Mouse (Mus musculus) hindbrain, embryonic 12.5 days (tissue): ENCODE results near the gene Magi2. TPM values are rescaled to one million over a fixed set of nuclear protein-coding genes. Genes with fewer than 3 reads are reported as not detected.
A peak's percentile ranks its signal among the peaks of the same experiment; 100 is the strongest.

Experiments
- ATAC-seq: fragments of 200-750 bp; cut with Nextera tagmentation; 2 replicates; pipeline ENCODE4 v1.8.0; 2017; ENCODE audit warnings: moderate TSS enrichment; ENCODE audit not compliant: low FRiP score
- H3K27ac ChIP-seq: fragments of 300-500 bp; sonication (generic); 2 replicates; pipeline ENCODE4 v1.5.1; 2016; ENCODE audit warnings: mild to moderate bottlenecking
- H3K27me3 ChIP-seq: fragments of 300-500 bp; sonication (generic); 2 replicates; pipeline ENCODE4 v1.6.1; 2016; ENCODE audit warnings: mild to moderate bottlenecking
- H3K36me3 ChIP-seq: fragments of 300-500 bp; sonication (generic); 2 replicates; pipeline ENCODE4 v1.6.1; 2016; ENCODE audit warnings: mild to moderate bottlenecking
- H3K4me1 ChIP-seq: fragments of 300-500 bp; sonication (generic); 2 replicates; pipeline ENCODE4 v1.6.1; 2016
- H3K4me2 ChIP-seq: fragments of 300-500 bp; sonication (generic); replicated peaks from 2 replicates; pipeline ENCODE4 v1.6.1; 2016; ENCODE audit warnings: mild to moderate bottlenecking
- H3K4me3 ChIP-seq: fragments of 300-500 bp; sonication (generic); 2 replicates; pipeline ENCODE4 v1.5.1; 2016; ENCODE audit warnings: mild to moderate bottlenecking
- H3K9ac ChIP-seq: fragments of 300-500 bp; sonication (generic); 2 replicates; pipeline ENCODE4 v1.6.1; 2016; ENCODE audit warnings: mild to moderate bottlenecking, moderate library complexity
- H3K9me3 ChIP-seq: fragments of 300-500 bp; sonication (generic); replicated peaks from 2 replicates; pipeline ENCODE4 v1.6.1; 2016; ENCODE audit warnings: mild to moderate bottlenecking
- WGBS: fragments of 180-500 bp; shearing (Covaris S2); methylation state at CpG from one replicate; pipeline ENCODE4 v1.1.7; 2016; 5-methylcytosine and 5-hydroxymethylcytosine counted together
- polyA plus RNA-seq: library from polyadenylated mRNA; unstranded; fragments of >200 nt; fragmentation: Nextera tagmentation; extraction: Ambion mirVana; gene quantifications from 2 replicates; pipeline ENCODE4 v1.2.1, GENCODE M21; 2016

Gene Magi2
- polyA plus RNA-seq = 16.6 and 18.5 TPM in 2 replicates

GRCm38 (mm10) chr5:19226866-19227243, at the start of gene Magi2:
TSS of gene Magi2 (plus strand) at chr5:19227036.
- Histone ChIP-seq H3K9me3 (no peaks in the 10 kb centered on the region), H3K4me2 (peak within 1 kb of the TSS; percentile 93), H3K4me1 (peaks cover 16% of the 10 kb centered on the region; the same call in 1 of the 2 replicates), H3K27ac (peak within 1 kb of the TSS; percentile 55), H3K9ac (peak within 1 kb of the TSS; percentile 70), H3K4me3 (peak within 1 kb of the TSS; percentile 72), H3K36me3 (no peaks in the 10 kb centered on the region), H3K27me3 (no peaks in the 10 kb centered on the region)
- WGBS = 1% methylated on average over 20 of the region's 26 CpGs
- ATAC-seq = no peak

- no peak overlapping the region for H3K27ac ChIP-seq
- H3K27me3 ChIP-seq = no peaks in the 10 kb centered on the region
- ATAC-seq = no peak
- H3K36me3 ChIP-seq = no peaks in the 10 kb centered on the region
- H3K4me2 ChIP-seq = no peak overlapping the region
- no peaks in the 10 kb centered on the region for H3K4me1 ChIP-seq
- no peak overlapping the region for H3K9ac ChIP-seq
- H3K4me3 ChIP-seq = no peak overlapping the region
- no peaks in the 10 kb centered on the region for H3K9me3 ChIP-seq
- 75% methylated on average over 6 of the region's 6 CpGs for WGBS
These were observed 48.2 kb upstream of the Magi2 start for GRCm38 (mm10) chr5:19178594-19178993.

GRCm38 (mm10) chr5:19186175-19186574, 40.7 kb upstream of the Magi2 start:
- H3K4me3 ChIP-seq = no peak overlapping the region
- WGBS = 92% methylated on average over 2 of the region's 2 CpGs
- no peak overlapping the region for H3K27ac ChIP-seq
- no peak overlapping the region for H3K9ac ChIP-seq
- H3K27me3 ChIP-seq = no peaks in the 10 kb centered on the region
- H3K9me3 ChIP-seq = no peaks in the 10 kb centered on the region
- no peaks in the 10 kb centered on the region for H3K4me1 ChIP-seq
- H3K4me2 ChIP-seq = no peak overlapping the region
- H3K36me3 ChIP-seq = no peaks in the 10 kb centered on the region
- ATAC-seq = no peak

- H3K4me3 ChIP-seq = no peak overlapping the region
- H3K36me3 ChIP-seq = no peaks in the 10 kb centered on the region
- no peak for ATAC-seq
- H3K27me3 ChIP-seq = no peaks in the 10 kb centered on the region
- H3K9ac ChIP-seq = no peak overlapping the region
- H3K9me3 ChIP-seq = no peaks in the 10 kb centered on the region
- H3K4me1 ChIP-seq = no peaks in the 10 kb centered on the region
- H3K27ac ChIP-seq = no peak overlapping the region
- 91% methylated on average over 3 of the region's 3 CpGs for WGBS
- H3K4me2 ChIP-seq = no peak overlapping the region
These were observed 15.2 kb upstream of the Magi2 start for GRCm38 (mm10) chr5:19211665-19212064.

GRCm38 (mm10) chr5:19226144-19226865, 531 bp upstream of the Magi2 start:
- Histone ChIP-seq H3K27ac (peak overlapping the region; percentile 55), H3K36me3 (no peaks in the 10 kb centered on the region), H3K4me2 (peak overlapping the region; percentile 93), H3K9ac (peak overlapping the region; percentile 70), H3K9me3 (no peaks in the 10 kb centered on the region), H3K4me3 (peak overlapping the region; percentile 72), H3K4me1 (peaks cover 16% of the 10 kb centered on the region; the same call in 1 of the 2 replicates), H3K27me3 (no peaks in the 10 kb centered on the region)
- ATAC-seq = peak; percentile 96
- WGBS = under 1% methylated on average over 46 of the region's 51 CpGs

GRCm38 (mm10) chr5:19227281-19227680, 445 bp downstream of the Magi2 start:
- Histone ChIP-seq H3K27ac (peak overlapping the region; percentile 55; the same call in 1 of the 2 replicates), H3K27me3 (no peaks in the 10 kb centered on the region), H3K36me3 (no peaks in the 10 kb centered on the region), H3K9me3 (no peaks in the 10 kb centered on the region), H3K4me1 (peaks cover 16% of the 10 kb centered on the region; the same call in 1 of the 2 replicates), H3K9ac (peak overlapping the region; percentile 70), H3K4me2 (peak overlapping the region; percentile 93), H3K4me3 (peak overlapping the region; percentile 72)
- 0% methylated on average over 21 of the region's 21 CpGs for WGBS
- ATAC-seq = peak; percentile 20

GRCm38 (mm10) chr5:19227791-19228331, 1.0 kb downstream of the Magi2 start:
- H3K4me1 ChIP-seq = peaks cover 16% of the 10 kb centered on the region; the same call in 1 of the 2 replicates
- peak overlapping the region; percentile 72 for H3K4me3 ChIP-seq
- peak; percentile 14; the same call in 1 of the 2 replicates for ATAC-seq
- 2% methylated on average over 14 of the region's 14 CpGs for WGBS
- no peaks in the 10 kb centered on the region for H3K36me3 ChIP-seq
- H3K27me3 ChIP-seq = no peaks in the 10 kb centered on the region
- no peak overlapping the region for H3K27ac ChIP-seq
- H3K9ac ChIP-seq = peak overlapping the region; percentile 70
- H3K4me2 ChIP-seq = peak overlapping the region; percentile 93
- H3K9me3 ChIP-seq = no peaks in the 10 kb centered on the region

- Histone ChIP-seq H3K4me2 (no peak overlapping the region), H3K9me3 (no peaks in the 10 kb centered on the region), H3K4me3 (no peak overlapping the region), H3K9ac (no peak overlapping the region), H3K27me3 (no peaks in the 10 kb centered on the region), H3K27ac (no peak overlapping the region), H3K4me1 (no peaks in the 10 kb centered on the region), H3K36me3 (no peaks in the 10 kb centered on the region)
- no peak for ATAC-seq
These were observed 15.0 kb downstream of the Magi2 start for GRCm38 (mm10) chr5:19241797-19242196.

- Histone ChIP-seq H3K9me3 (no peaks in the 10 kb centered on the region), H3K27me3 (no peaks in the 10 kb centered on the region), H3K4me2 (no peak overlapping the region), H3K9ac (no peak overlapping the region), H3K36me3 (no peaks in the 10 kb centered on the region), H3K4me1 (no peaks in the 10 kb centered on the region), H3K27ac (no peak overlapping the region), H3K4me3 (no peak overlapping the region)
- 72% methylated on average over 2 of the region's 2 CpGs for WGBS
- ATAC-seq = no peak
These were observed 19.6 kb downstream of the Magi2 start for GRCm38 (mm10) chr5:19246426-19246825.

- H3K27me3 ChIP-seq = no peaks in the 10 kb centered on the region
- H3K9me3 ChIP-seq = no peaks in the 10 kb centered on the region
- H3K9ac ChIP-seq = no peak overlapping the region
- H3K4me2 ChIP-seq = no peak overlapping the region
- H3K27ac ChIP-seq = no peak overlapping the region
- no peaks in the 10 kb centered on the region for H3K4me1 ChIP-seq
- 69% methylated on average over 3 of the region's 3 CpGs for WGBS
- H3K36me3 ChIP-seq = no peaks in the 10 kb centered on the region
- H3K4me3 ChIP-seq = no peak overlapping the region
- ATAC-seq = no peak
These were observed 20.4 kb downstream of the Magi2 start for GRCm38 (mm10) chr5:19247266-19247665.

- WGBS = 51% methylated on average over 5 of the region's 5 CpGs
- H3K4me1 ChIP-seq = no peaks in the 10 kb centered on the region
- no peak overlapping the region for H3K27ac ChIP-seq
- H3K9ac ChIP-seq = no peak overlapping the region
- no peak for ATAC-seq
- no peak overlapping the region for H3K4me3 ChIP-seq
- H3K27me3 ChIP-seq = no peaks in the 10 kb centered on the region
- H3K9me3 ChIP-seq = no peaks in the 10 kb centered on the region
- no peaks in the 10 kb centered on the region for H3K36me3 ChIP-seq
- H3K4me2 ChIP-seq = no peak overlapping the region
These were observed 36.0 kb downstream of the Magi2 start for GRCm38 (mm10) chr5:19262816-19263215.

- Histone ChIP-seq H3K4me2 (no peak overlapping the region), H3K27me3 (no peaks in the 10 kb centered on the region), H3K36me3 (no peaks in the 10 kb centered on the region), H3K27ac (no peak overlapping the region), H3K9me3 (no peaks in the 10 kb centered on the region), H3K4me3 (no peak overlapping the region), H3K9ac (no peak overlapping the region), H3K4me1 (no peaks in the 10 kb centered on the region)
- ATAC-seq = no peak
- 72% methylated on average over 2 of the region's 2 CpGs for WGBS
These were observed 37.8 kb downstream of the Magi2 start for GRCm38 (mm10) chr5:19264627-19265026.

GRCm38 (mm10) chr5:19292581-19292980, 65.7 kb downstream of the Magi2 start:
- Histone ChIP-seq H3K27me3 (no peaks in the 10 kb centered on the region), H3K9me3 (no peaks in the 10 kb centered on the region), H3K4me1 (no peaks in the 10 kb centered on the region), H3K36me3 (no peaks in the 10 kb centered on the region), H3K4me2 (no peak overlapping the region), H3K9ac (no peak overlapping the region), H3K27ac (no peak overlapping the region), H3K4me3 (no peak overlapping the region)
- 88% methylated on average over 3 of the region's 3 CpGs for WGBS
- ATAC-seq = no peak
